Mouse (Mus musculus): ENCODE data around the gene Pitx1.

Gene Pitx1

GRCm38 (mm10) chr13:55836142-55836625, at the start of gene Pitx1:
Gene Pitx1, minus strand, starts transcription at chr13:55836192.
- DNase-seq (ENCODE audit: extremely low read depth, insufficient read length, low spot score) = no peak

GRCm38 (mm10) chr13:55881431-55882202, 45.6 kb upstream of the Pitx1 start:
- DNase-seq (ENCODE audit: extremely low read depth, insufficient read length, low spot score) = no peak

- no peak for DNase-seq (ENCODE audit: extremely low read depth, insufficient read length, low spot score)
These were observed 42.4 kb upstream of the Pitx1 start for GRCm38 (mm10) chr13:55878353-55878752.

GRCm38 (mm10) chr13:55871410-55871809, 35.4 kb upstream of the Pitx1 start:
- DNase-seq (ENCODE audit: extremely low read depth, insufficient read length, low spot score) = no peak

GRCm38 (mm10) chr13:55870001-55870400, 34.0 kb upstream of the Pitx1 start:
- DNase-seq (ENCODE audit: extremely low read depth, insufficient read length, low spot score) = no peak

- DNase-seq (ENCODE audit: extremely low read depth, insufficient read length, low spot score) = no peak
These were observed 31.6 kb upstream of the Pitx1 start for GRCm38 (mm10) chr13:55867540-55868103.

- no peak for DNase-seq (ENCODE audit: extremely low read depth, insufficient read length, low spot score)
These were observed 24.5 kb upstream of the Pitx1 start for GRCm38 (mm10) chr13:55860483-55860882.

- no peak for DNase-seq (ENCODE audit: extremely low read depth, insufficient read length, low spot score)
These were observed 22.5 kb upstream of the Pitx1 start for GRCm38 (mm10) chr13:55858463-55858862.

- DNase-seq (ENCODE audit: extremely low read depth, insufficient read length, low spot score) = no peak
These were observed 19.8 kb upstream of the Pitx1 start for GRCm38 (mm10) chr13:55855793-55856192.

- no peak for DNase-seq (ENCODE audit: extremely low read depth, insufficient read length, low spot score)
These were observed 16.2 kb upstream of the Pitx1 start for GRCm38 (mm10) chr13:55852205-55852604.

- DNase-seq (ENCODE audit: extremely low read depth, insufficient read length, low spot score) = no peak
These were observed 14.7 kb upstream of the Pitx1 start for GRCm38 (mm10) chr13:55850726-55851125.

GRCm38 (mm10) chr13:55848604-55849190, 12.7 kb upstream of the Pitx1 start:
- DNase-seq (ENCODE audit: extremely low read depth, insufficient read length, low spot score) = no peak

GRCm38 (mm10) chr13:55847805-55848204, 11.8 kb upstream of the Pitx1 start:
- DNase-seq (ENCODE audit: extremely low read depth, insufficient read length, low spot score) = no peak

GRCm38 (mm10) chr13:55843700-55844099, 7.7 kb upstream of the Pitx1 start:
- DNase-seq (ENCODE audit: extremely low read depth, insufficient read length, low spot score) = no peak

- DNase-seq (ENCODE audit: extremely low read depth, insufficient read length, low spot score) = no peak
These were observed 4.2 kb upstream of the Pitx1 start for GRCm38 (mm10) chr13:55840223-55840622.

- DNase-seq (ENCODE audit: extremely low read depth, insufficient read length, low spot score) = no peak
These were observed 1.1 kb upstream of the Pitx1 start for GRCm38 (mm10) chr13:55836786-55837780.

GRCm38 (mm10) chr13:55835548-55836097, 369 bp downstream of the Pitx1 start:
- no peak for DNase-seq (ENCODE audit: extremely low read depth, insufficient read length, low spot score)

GRCm38 (mm10) chr13:55834667-55835066, 1.3 kb downstream of the Pitx1 start:
- no peak for DNase-seq (ENCODE audit: extremely low read depth, insufficient read length, low spot score)

- no peak for DNase-seq (ENCODE audit: extremely low read depth, insufficient read length, low spot score)
These were observed 2.1 kb downstream of the Pitx1 start for GRCm38 (mm10) chr13:55833921-55834320.

- no peak for DNase-seq (ENCODE audit: extremely low read depth, insufficient read length, low spot score)
These were observed 3.4 kb downstream of the Pitx1 start for GRCm38 (mm10) chr13:55832602-55833001.
